Mouse (Mus musculus) kidney, adult 18-20 months (tissue): Measurements from ENCODE around the gene Cldn8.

Source experiments
- DNase-seq: peaks from one replicate; pipeline ENCODE4 v3.0.0; 2021

The Cldn8 gene

DNA sequence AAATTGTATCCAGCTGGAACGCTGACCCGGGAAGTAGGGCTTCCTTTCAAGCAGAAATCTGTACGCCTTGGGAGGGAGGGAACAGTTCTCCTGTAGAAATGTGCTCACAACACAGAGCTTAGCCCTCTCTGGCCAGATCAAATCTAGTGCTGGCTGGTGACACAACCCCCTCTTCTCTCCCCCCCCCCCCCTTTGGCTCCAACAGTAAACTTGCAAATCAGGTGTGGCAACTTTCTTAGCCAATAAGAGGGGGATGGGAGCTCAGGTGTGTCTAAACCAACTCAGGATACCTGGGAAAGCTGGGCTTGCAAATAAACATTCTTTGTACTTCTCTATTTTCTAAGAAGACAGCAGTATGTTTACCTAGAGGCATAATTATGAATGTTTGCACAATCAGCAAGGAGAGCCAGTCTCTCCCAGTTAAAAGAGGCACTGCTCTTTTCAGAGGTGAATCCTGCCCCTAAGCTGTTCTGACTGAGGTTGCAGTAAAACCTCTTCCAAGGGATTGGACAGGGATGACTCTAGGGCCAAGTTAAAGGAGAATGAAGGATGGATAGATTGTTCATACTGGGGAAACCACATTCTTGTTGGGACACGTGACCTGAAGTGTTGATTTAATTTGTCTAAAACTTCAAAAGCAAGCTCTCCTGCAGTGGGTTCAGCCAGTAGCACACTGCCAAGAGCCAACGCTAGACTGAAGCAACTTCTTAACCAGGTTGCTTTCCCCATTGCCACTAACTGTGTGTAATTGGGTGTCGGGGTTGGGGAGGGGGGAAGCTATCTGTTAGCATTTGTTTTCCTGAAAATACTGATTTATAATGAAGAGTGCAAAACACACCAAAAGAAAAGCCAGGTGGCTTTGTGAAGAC is at the start of gene Cldn8:
TSS of gene Cldn8 (minus strand) at position 139 of the 869 bp plus-strand sequence.
- DNase-seq, result peak; percentile 60

DNA sequence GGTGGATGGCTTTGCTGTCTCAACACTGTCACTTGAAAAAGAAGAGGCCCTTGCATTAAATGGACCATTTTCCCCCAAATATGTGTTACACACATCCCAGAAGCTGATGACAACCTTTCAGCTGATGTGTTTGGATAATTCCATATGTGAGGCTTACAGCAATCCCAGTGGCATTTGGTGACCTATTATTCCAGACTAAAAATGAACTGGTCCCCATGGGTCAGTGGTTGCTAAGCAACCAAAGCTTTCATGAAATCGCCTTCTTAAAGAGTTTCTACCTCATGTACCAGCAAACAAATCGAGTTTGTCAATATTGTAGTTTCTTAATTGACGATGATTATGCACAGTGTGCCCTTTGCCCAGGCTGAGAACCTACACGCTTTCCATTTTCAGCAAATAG is 49.7 kb upstream of the Cldn8 start:
- no peak for DNase-seq

DNA sequence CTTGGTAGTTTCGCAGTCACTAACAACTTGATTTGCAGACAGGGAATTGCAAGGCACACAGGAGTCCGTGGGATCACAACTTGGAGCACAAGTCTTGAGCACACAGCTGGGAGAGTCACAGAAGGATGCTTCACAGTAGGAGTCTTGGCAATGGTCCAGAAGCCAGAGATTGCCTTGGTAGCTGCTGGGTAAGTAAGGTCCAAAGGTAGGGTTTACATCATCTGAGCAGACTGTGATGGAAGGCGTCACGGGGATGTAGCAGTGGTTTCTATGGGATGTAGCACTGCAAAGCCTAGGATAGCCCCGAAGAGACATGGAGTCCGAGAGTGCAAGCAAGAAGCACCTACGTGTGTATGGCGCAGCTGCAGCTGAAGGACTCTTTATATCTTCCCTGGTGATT is 48.9 kb upstream of the Cldn8 start, which contains the start of gene Krtap24-1:
TSS of gene Krtap24-1 (minus strand) at position 358 of the 400 bp plus-strand sequence.
- DNase-seq, result no peak

DNA sequence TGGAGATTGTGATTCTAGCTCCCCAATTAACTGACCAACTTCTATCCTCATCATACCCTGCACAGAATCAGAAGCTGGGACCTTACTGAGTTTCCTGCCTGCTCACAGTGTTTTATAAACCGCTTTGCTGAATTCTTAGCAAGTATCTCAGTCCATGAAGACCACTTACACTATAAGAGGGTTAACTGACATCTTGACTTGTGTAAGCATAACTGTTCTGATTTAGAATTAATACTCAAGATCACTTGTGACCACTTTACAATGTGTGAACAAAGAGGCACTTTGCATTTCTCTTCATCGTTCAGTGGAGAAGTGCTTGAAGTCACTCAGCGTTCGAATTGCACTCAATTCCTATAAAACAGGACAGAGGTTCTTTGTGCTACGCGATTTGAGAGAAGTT is 41.6 kb upstream of the Cldn8 start:
- no peak for DNase-seq

DNA sequence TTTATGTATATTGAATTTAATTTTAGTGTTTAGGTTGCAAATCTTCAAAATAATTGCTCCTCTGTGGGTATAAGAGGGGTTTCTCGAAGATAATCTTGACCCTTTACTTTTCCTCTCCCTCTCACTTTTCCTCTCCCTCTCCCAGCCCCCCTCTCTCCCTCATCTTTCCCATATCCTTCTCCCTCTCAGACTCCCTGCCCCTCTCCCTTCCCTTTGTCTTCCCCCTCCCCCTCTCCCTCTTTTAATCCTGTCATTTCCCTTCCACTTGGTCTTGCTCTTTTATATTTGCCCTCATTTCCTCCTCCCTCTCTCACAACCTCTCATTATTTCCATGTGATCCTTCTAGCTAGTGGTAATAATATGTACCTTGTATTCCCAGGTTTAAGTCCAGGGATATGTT is 39.5 kb upstream of the Cldn8 start:
- DNase-seq, result no peak

DNA sequence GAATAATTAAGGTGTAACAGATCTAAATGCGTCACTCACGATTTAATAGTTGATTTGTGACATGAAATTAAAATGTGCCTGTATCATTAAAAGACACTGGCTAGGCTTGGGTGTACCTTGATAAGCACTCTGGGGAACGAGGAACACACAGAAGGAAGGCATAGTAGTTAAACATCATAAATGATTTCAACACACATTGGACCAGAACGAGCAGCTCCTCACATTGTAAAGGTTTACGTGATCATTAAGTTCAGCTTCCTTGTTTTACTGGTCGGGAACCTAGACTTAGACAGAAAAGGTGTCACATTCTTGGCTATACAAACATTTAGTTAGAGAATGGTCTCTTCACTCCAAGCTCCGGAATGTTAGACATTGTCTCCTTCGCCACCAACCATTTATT is 37.3 kb upstream of the Cldn8 start:
- DNase-seq, result no peak

DNA sequence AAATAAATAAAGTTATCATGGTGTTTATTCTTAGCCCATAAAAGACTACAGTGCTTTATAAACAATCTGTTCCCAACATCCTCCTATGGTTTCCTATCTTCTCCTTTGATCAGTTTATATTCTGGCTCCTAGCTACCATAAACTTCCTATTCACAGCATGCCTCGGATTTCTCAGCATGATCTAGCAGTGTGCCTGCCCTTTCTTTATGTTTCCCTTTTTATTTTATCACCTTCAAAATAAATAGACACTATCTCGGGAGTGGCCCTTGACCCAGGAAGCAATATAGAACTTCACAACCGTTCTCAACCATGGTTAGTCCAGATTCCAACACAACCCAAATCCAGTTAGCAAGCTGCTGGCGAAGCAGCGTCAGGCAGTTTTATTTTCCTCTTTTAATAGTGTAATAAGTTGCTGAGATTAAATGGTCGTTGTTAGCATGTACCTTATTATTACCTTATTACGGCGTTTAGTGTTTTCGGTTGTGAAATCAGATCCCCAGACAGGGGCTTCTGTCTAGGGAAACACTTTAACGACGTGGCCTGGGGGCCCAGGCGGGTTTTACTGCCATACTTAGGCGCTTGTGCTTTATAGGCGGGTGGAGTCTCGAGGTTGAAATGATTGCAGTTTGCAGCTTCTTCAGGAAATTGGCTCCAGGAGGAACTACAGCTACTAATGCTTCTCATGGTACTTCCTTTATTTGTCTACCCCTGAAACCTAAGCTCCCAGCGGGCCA is 36.7 kb upstream of the Cldn8 start:
- no peak for DNase-seq

DNA sequence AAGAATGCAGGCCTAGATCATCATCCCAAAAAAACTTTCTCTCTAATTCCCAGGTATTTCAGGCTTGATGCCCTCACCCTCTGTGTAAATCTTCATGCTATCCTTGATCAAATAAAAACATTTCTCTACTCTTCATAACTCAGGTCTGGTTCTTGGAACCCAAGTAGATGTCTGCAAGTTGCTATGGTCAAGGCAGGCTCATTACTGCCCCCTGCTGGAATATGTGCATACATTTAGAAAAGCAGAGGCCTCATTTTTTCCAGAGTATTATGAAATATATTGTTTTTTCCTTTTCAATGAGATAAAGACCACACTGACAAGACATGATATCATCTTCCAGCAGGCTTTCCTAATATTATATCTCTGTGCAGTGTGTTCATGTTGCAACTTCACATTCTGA is 29.8 kb upstream of the Cldn8 start:
- DNase-seq, result peak; percentile 5

DNA sequence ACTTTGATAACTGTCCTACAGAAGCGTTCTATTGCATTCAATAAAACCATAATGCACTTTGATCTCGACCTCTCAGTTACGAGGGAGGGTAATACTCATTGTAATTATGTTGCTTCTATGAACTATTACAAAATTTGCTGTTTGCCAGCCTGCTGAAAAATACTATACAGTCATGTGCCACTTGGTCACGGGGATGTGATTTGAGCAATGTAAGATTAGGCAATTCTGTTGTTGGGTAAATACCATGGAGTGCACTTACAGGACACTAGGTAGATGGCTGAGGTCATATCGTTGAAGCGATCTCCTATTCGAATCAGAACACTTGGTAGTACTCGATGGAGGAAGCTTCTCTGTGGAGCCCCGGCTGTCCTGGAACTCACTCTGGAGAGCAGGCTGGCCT is 20.4 kb upstream of the Cldn8 start:
- no peak for DNase-seq

DNA sequence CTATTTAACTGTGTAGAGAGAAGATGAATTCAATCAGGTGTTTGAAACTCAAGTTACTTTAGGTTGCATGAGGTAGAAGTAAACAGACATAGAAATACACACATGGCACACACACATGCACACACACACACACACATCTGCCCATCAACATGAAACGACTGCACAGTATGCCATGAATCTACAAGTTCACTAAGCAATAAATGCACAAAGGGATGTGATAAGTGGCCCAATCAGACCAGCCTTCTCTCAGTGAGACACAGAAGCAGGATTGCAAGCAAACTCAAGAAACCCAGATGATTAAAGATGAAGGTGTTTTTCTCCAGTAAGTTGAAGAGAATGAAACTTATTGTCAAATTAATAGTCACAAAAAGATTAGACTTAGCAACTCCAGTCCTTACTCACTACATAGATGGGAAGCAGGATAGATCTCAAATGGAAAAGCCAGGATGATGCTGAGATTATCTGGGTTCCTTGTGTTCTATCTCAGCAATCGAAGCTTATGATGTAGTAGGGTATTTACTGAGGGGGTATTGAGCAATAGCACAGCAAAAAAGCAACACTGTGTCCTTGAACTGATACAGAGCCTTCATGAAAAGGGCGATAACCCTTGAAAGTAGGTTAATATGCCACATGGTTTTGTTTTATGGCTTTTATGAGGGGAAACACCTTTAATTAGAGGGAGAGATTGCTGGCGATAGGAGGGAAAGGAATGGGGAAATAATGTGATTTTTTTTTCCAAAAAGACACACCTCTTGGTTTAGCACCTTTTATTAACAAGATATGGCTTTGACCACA is 13.1 kb upstream of the Cldn8 start:
- DNase-seq, result no peak

DNA sequence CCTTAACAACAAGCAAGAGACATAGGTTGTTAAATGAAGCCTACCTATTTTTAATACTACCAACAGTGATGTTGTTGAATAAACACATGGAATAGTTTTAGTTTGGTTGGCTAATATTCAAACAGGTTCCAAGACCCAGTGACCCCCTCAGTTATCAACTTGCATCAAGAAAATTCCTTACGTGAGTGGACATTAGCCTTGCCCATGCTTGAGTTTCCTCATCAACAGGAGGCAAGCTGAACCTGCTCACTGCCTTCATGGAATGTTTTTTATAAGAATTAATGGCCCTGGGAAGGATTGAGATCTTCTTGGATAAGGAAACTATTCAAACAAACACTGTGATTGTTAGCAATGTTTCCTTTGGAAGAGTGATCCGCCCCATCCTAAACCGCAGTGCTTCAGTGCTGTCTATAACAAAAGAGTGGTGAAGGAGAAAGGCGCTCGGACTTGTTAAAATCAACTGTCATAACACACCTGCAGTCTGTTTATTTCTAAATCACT is 10.0 kb upstream of the Cldn8 start:
- DNase-seq, result no peak

DNA sequence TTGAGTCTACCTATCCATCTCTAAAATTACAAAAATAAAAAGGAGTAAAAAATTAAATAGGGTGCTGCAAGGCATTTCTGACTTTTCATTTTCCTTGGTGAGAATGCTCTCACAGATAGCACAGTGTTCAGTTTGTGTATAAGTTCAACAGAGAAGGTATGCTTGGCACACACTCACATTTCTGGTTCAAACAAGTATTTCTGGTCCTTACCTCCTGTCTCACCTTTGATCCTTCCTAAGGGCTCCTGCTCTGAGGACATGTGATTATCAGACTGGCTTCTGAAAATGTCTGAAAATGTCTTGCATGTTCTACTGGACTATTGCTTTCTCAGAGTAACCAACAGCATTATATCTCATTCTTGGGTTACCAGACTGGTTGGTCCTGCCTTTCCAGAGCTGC is 7.2 kb upstream of the Cldn8 start:
- no peak for DNase-seq

DNA sequence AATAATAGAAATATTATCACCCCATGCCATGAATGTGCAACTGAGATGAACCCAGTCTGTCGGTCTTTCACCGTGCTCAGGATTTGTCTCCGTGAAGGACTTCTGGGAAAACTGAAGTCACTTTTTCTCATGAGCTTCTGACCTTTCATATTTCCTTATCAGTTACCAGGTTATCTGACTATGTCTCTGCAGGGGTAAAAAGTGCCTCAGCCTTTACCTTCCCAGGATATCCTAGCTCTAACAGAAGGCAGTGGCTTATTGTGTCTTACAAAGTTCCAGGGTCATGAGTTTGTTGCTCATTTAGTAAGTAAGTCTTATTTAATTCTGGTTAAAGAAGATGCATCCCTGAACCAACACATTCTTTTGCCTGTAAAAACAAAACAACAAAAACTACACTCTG is 6.7 kb upstream of the Cldn8 start:
- no peak for DNase-seq

DNA sequence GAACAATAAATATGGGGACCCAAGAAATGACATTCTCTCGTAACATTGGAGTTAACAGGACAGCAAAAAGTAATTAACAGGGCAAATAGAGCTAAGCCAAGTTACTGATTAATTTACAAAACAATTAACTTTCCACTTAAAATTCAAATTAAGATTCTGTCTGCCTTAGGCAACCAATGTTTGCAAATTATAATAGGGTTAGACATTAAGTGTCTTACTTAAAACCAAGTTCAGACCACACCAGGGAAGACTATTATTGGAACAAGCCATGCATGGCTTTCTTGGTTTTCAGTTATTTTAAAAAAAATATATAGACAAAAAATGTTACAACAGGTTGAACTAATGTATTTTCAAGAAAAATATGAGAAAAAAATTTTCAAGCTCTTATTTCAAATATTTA is 6.1 kb upstream of the Cldn8 start:
- no peak for DNase-seq

DNA sequence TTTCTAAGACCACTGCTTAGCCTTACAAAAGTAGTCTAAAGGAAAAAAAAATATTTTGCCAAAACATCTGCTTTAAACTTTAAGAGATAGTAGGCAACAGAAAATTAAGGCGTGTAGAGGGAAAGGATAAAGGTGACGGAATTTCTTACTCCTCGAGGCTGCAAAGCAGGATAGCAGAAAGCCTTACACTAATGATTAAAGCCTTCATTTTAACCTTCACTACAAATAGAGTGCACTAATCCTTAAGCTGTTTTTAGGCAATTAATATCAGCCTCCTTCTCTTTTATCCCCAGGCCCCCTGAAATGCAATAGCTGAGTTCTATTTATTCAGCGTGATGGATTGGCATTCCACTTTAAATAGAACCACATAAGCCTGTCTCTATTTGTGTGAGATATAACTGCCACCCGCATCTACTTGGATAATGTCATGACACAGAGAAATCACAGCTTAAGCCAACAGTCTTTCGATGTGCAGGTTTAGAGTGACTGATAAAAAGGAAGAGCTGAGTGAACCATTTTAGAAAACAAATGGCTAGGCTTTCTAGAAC is 1.3 kb downstream of the Cldn8 start:
- DNase-seq, result no peak

DNA sequence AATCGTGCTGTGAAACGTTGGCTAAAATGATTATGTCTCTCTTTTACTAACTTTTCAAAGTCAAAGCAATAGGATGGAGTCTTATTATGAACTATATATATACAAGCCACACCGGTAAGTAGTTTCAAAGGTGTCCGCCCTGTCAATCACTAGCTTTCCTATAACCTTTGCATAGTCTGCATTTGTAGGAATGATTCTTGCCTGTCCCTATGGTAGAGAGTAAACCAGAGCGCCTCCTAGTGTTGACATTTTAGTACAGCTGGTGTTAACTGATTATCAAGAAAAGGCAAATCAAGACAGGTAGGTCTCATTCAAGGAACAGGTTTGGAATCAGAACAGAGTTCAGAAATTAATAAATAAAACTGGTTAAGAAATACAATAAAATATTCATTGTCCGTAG is 20.5 kb downstream of the Cldn8 start:
- DNase-seq, result no peak

DNA sequence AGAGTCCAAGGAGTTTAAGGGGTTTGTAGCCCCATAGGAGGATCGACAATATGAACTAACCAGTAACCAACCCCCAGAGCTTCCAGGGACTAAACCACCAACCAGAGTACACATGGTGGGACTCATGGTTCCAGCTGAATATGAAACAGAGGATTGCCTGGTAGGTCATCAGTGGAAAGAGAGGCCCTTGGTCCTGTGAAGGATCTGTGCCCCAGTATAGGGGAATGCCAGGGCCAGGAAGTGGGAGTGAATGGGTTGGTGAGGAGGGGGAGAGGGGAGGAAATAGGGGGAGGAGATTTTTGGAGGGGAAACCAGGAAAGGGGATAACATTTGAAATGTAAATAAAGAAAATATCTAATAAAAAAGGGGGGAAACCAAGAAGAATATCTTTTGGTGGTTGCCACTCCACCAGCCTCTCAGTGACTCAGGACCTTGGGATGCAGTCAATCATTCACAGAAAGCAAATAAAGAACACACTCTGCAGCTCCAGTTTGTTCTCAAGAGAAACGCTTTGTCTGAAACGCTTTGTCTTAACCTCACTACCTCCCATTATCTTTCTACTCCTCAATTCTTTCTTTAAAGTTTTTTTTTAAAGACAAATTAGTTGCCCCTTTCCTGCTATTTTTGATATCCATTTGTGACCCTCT is 23.0 kb downstream of the Cldn8 start:
- no peak for DNase-seq

DNA sequence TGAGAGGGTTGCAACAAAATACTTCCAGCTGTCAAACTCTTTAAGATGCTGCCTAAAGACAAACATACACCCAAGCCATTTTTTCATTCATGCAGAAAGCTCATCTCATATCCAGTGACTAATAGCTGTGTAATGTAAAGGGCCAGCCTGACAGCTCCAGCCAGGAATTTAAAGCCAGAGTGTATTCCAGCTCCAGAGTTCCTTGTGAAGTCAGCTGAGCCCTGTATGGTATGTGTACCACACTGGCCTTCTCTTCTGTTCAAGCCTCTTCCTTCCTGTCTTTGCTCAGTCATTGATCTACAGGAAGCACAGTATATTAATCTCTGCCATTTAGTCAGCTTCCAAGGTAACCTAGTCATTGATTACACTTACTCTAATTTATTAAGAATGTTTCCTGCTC is 51.6 kb downstream of the Cldn8 start:
- no peak for DNase-seq
